8 mouse cellular contexts compared by ENCODE assay signal in genomic region chr7:120632518-120632917, GRCm38 (mm10). TPM values are rescaled to one million over a fixed set of nuclear protein-coding genes. Genes with fewer than 3 reads are reported as not detected.
A peak's percentile ranks its signal among the peaks of the same experiment; 100 is the strongest.
DNase-seq lines count a peak whose midpoint lies in the region; TF ChIP-seq lines count a peak whose summit lies in the region.

No protein-coding gene starts in this region.

- 0 out of 2 replicates have a peak overlapping the region, but pooled peaks have one; percentile 36 for H3K27ac ChIP-seq in layer of hippocampus, adult 2 months

- peak; percentile 27 for DNase-seq in adrenal gland, postnatal 10 days
- no peak for DNase-seq in adrenal gland, adult 18-20 months (ENCODE audit: low spot score in 2 of 2)
- peak; percentile 52 to 54 for DNase-seq in layer of hippocampus, adult 2 months (ENCODE audit: low spot score in 2 of 2)
- DNase-seq in layer of hippocampus, postnatal 25 days (ENCODE audit: extremely low spot score in 1 of 2, low spot score in 1 of 2) = no peak
- DNase-seq in T-cell, adult 2 months (ENCODE audit: low spot score) = peak; percentile 23
- DNase-seq in left cerebral cortex, postnatal 14 days (ENCODE audit: low spot score in 2 of 2) = peak; percentile 40 to 67
- no peak for DNase-seq in ovary, postnatal 14 days (ENCODE audit: low spot score)
- no peak for DNase-seq in gastrocnemius, postnatal 25 days

- peak; percentile 81 for TF ChIP-seq CTCF in layer of hippocampus, adult 2 months (conservative IDR thresholded peaks at IDR 0.05)

- H3K4me3 ChIP-seq in layer of hippocampus, adult 2 months = no peak overlapping the region

- intact Hi-C loops in left cerebral cortex, postnatal 14 days (cut with DNase I) = no loop called here

RNA-seq across cellular contexts. Expression of gene Uqcrc2, which starts 2.5 kb away (rescaled TPM):
- 100 to 1,000 TPM; 743 to 828 TPM for total RNA-seq in adrenal gland, postnatal 10 days (2021)
- 100 to 1,000 TPM; 378 to 592 TPM for total RNA-seq in adrenal gland, adult 18-20 months (2021)
- total RNA-seq in layer of hippocampus, adult 2 months (2021) = 100 to 1,000 TPM; 233 to 241 TPM
- 100 to 1,000 TPM; 222 to 250 TPM for total RNA-seq in layer of hippocampus, postnatal 25 days (2021)
- 100 to 1,000 TPM; 238 to 251 TPM for total RNA-seq in left cerebral cortex, postnatal 14 days (2021)
- total RNA-seq in gastrocnemius, postnatal 25 days (2021) = 100 to 1,000 TPM; 519 to 547 TPM

RNA-seq across cellular contexts. Expression of gene Pdzd9, which starts 37.6 kb away (rescaled TPM):
- not detected for total RNA-seq in adrenal gland, postnatal 10 days (2021)
- total RNA-seq in adrenal gland, adult 18-20 months (2021) = not detected
- total RNA-seq in layer of hippocampus, adult 2 months (2021) = not detected
- not detected for total RNA-seq in layer of hippocampus, postnatal 25 days (2021)
- total RNA-seq in left cerebral cortex, postnatal 14 days (2021) = under 1 TPM in 1 of 2 experiments, not detected in 1; 0.29 TPM
- total RNA-seq in gastrocnemius, postnatal 25 days (2021) = not detected

RNA-seq across cellular contexts. Expression of gene Mosmo, which starts 44.9 kb away (rescaled TPM):
- total RNA-seq in adrenal gland, postnatal 10 days (2021) = 10 to 100 TPM; 30.3 to 31.4 TPM
- total RNA-seq in adrenal gland, adult 18-20 months (2021) = 10 to 100 TPM; 40.6 to 47.6 TPM
- total RNA-seq in layer of hippocampus, adult 2 months (2021) = 10 to 100 TPM; 93.5 to 99.0 TPM
- total RNA-seq in layer of hippocampus, postnatal 25 days (2021) = 10 to 100 TPM; 77.8 to 79.9 TPM
- 10 to 100 TPM; 65.4 to 67.4 TPM for total RNA-seq in left cerebral cortex, postnatal 14 days (2021)
- total RNA-seq in gastrocnemius, postnatal 25 days (2021) = 10 to 100 TPM; 20.2 to 20.7 TPM

Comparison
In these comparisons a context has a peak if more than half of its experiments do, and no peak if none do; other contexts are left out.
1. DNase-seq: peak in adrenal gland, postnatal 10 days (single experiment), layer of hippocampus, adult 2 months (2 of 2), T-cell, adult 2 months (single experiment) and left cerebral cortex, postnatal 14 days (2 of 2); none in adrenal gland, adult 18-20 months (0 of 2), layer of hippocampus, postnatal 25 days (0 of 2), ovary, postnatal 14 days (single experiment) and gastrocnemius, postnatal 25 days (single experiment).